Mouse (Mus musculus): Measurements from ENCODE around the gene Nudcd3. TPM values are rescaled to one million over a fixed set of nuclear protein-coding genes. Genes with fewer than 3 reads are reported as not detected.

Nudcd3 gene
- total RNA-seq, 1 experiment: 59.3 TPM

DNA sequence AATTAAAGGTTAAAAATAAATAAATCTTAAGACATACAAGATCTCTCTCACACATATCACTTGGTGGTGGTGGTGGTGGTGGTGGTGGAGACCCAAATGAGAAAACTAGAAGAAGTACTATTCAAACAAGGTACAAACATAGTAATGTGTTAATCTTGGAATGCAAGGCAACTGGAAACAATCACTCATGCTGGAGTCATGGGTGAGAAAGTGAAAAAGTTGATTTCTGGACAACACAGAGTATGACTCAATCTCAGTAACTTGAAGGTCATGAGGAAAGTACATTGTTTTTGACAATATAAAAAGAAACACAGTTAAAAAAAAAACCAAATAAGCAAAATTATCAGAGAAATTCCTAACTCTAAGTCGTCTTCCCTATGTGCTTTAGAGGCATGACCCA lies 69.6 kb downstream of the Nudcd3 start:
- Histone ChIP-seq H3K4me3 (ENCODE audit: insufficient read depth in 1 of 2, low read depth in 1 of 2, low read length in 2 of 2, poor library complexity in 1 of 2, severe bottlenecking in 1 of 2) (no peak overlapping the region), H3K9me3 (ENCODE audit: control insufficient read depth, insufficient read depth, low read depth, low read length) (no peaks in the 10 kb centered on the region), H3K4me1 (ENCODE audit: control insufficient read depth in 2 of 2, insufficient read depth in 2 of 2, low read length in 2 of 2, poor library complexity in 1 of 2) (no peaks in the 10 kb centered on the region; a peak in 1 of 4 replicates), H3K27ac (ENCODE audit: insufficient read depth, low read depth, low read length, poor library complexity, severe bottlenecking) (no peak overlapping the region), H3K9ac (ENCODE audit: insufficient read depth, low read depth, low read length, poor library complexity, severe bottlenecking) (no peak overlapping the region), H3K36me3 (ENCODE audit: control insufficient read depth, insufficient read depth, low read length, poor library complexity, severe bottlenecking) (peaks cover 2% of the 10 kb centered on the region; the same call in 1 of the 2 replicates)
- in situ Hi-C loops (cut with MboI; ENCODE audit: low sequenced_read_pairs in 2 of 2, unreplicated experiment in 2 of 2): no loop called here
- TF ChIP-seq ZNF384 (IDR thresholded peaks at IDR 0.05; ENCODE audit: low read depth, low read length): no peak
- no peak for TF ChIP-seq HCFC1 (IDR thresholded peaks at IDR 0.05; ENCODE audit: borderline replicate concordance, insufficient read depth, low read length)
- TF ChIP-seq ZC3H11A (IDR thresholded peaks at IDR 0.05; ENCODE audit: borderline replicate concordance, low read depth, low read length): no peak
- no peak for TF ChIP-seq MAFK (IDR thresholded peaks at IDR 0.05; ENCODE audit: insufficient read depth, low read depth, low read length)
- TF ChIP-seq CHD2 (IDR thresholded peaks at IDR 0.05; ENCODE audit: low read depth, low read length): no peak
- DNase-seq (ENCODE audit: low read depth, low spot score): no peak

- Histone ChIP-seq H3K9me3 (ENCODE audit: control insufficient read depth, insufficient read depth, low read depth, low read length) (no peaks in the 10 kb centered on the region), H3K4me3 (ENCODE audit: insufficient read depth in 1 of 2, low read depth in 1 of 2, low read length in 2 of 2, poor library complexity in 1 of 2, severe bottlenecking in 1 of 2) (no peak overlapping the region), H3K27ac (ENCODE audit: insufficient read depth, low read depth, low read length, poor library complexity, severe bottlenecking) (peak overlapping the region; percentile 72), H3K9ac (ENCODE audit: insufficient read depth, low read depth, low read length, poor library complexity, severe bottlenecking) (no peak overlapping the region), H3K36me3 (ENCODE audit: control insufficient read depth, insufficient read depth, low read length, poor library complexity, severe bottlenecking) (peaks cover 30% of the 10 kb centered on the region), H3K4me1 (ENCODE audit: control insufficient read depth in 2 of 2, insufficient read depth in 2 of 2, low read length in 2 of 2, poor library complexity in 1 of 2) (peaks cover 11% of the 10 kb centered on the region in 2 experiments)
- DNase-seq (ENCODE audit: low read depth, low spot score): peak; percentile 45
- in situ Hi-C loops (cut with MboI; ENCODE audit: low sequenced_read_pairs in 2 of 2, unreplicated experiment in 2 of 2): no loop called here
- TF ChIP-seq HCFC1 (IDR thresholded peaks at IDR 0.05; ENCODE audit: borderline replicate concordance, insufficient read depth, low read length) (no peak), CHD2 (IDR thresholded peaks at IDR 0.05; ENCODE audit: low read depth, low read length) (no peak), ZC3H11A (IDR thresholded peaks at IDR 0.05; ENCODE audit: borderline replicate concordance, low read depth, low read length) (no peak), ZNF384 (IDR thresholded peaks at IDR 0.05; ENCODE audit: low read depth, low read length) (no peak), MAFK (IDR thresholded peaks at IDR 0.05; ENCODE audit: insufficient read depth, low read depth, low read length) (no peak)
These were observed 76.6 kb downstream of the Nudcd3 start for GRCm38 (mm10) chr11:6123605-6124120.

GRCm38 (mm10) chr11:6122631-6123030 lies 77.6 kb downstream of the Nudcd3 start:
- no peak overlapping the region for H3K4me3 ChIP-seq (ENCODE audit: insufficient read depth in 1 of 2, low read depth in 1 of 2, low read length in 2 of 2, poor library complexity in 1 of 2, severe bottlenecking in 1 of 2)
- peaks cover 11% of the 10 kb centered on the region in 2 experiments for H3K4me1 ChIP-seq (ENCODE audit: control insufficient read depth in 2 of 2, insufficient read depth in 2 of 2, low read length in 2 of 2, poor library complexity in 1 of 2)
- no peak overlapping the region for H3K9ac ChIP-seq (ENCODE audit: insufficient read depth, low read depth, low read length, poor library complexity, severe bottlenecking)
- in situ Hi-C loops (cut with MboI; ENCODE audit: low sequenced_read_pairs in 2 of 2, unreplicated experiment in 2 of 2): no loop called here
- H3K27ac ChIP-seq (ENCODE audit: insufficient read depth, low read depth, low read length, poor library complexity, severe bottlenecking): no peak overlapping the region
- H3K36me3 ChIP-seq (ENCODE audit: control insufficient read depth, insufficient read depth, low read length, poor library complexity, severe bottlenecking): peaks cover 33% of the 10 kb centered on the region
- TF ChIP-seq ZNF384 (IDR thresholded peaks at IDR 0.05; ENCODE audit: low read depth, low read length): no peak
- TF ChIP-seq CHD2 (IDR thresholded peaks at IDR 0.05; ENCODE audit: low read depth, low read length): no peak
- no peak for TF ChIP-seq MAFK (IDR thresholded peaks at IDR 0.05; ENCODE audit: insufficient read depth, low read depth, low read length)
- TF ChIP-seq HCFC1 (IDR thresholded peaks at IDR 0.05; ENCODE audit: borderline replicate concordance, insufficient read depth, low read length): no peak
- TF ChIP-seq ZC3H11A (IDR thresholded peaks at IDR 0.05; ENCODE audit: borderline replicate concordance, low read depth, low read length): no peak
- no peaks in the 10 kb centered on the region for H3K9me3 ChIP-seq (ENCODE audit: control insufficient read depth, insufficient read depth, low read depth, low read length)
- DNase-seq (ENCODE audit: low read depth, low spot score): no peak

GRCm38 (mm10) chr11:6120596-6120995 lies 79.6 kb downstream of the Nudcd3 start:
- Histone ChIP-seq H3K9ac (ENCODE audit: insufficient read depth, low read depth, low read length, poor library complexity, severe bottlenecking) (no peak overlapping the region), H3K9me3 (ENCODE audit: control insufficient read depth, insufficient read depth, low read depth, low read length) (no peaks in the 10 kb centered on the region), H3K4me3 (ENCODE audit: insufficient read depth in 1 of 2, low read depth in 1 of 2, low read length in 2 of 2, poor library complexity in 1 of 2, severe bottlenecking in 1 of 2) (no peak overlapping the region), H3K27ac (ENCODE audit: insufficient read depth, low read depth, low read length, poor library complexity, severe bottlenecking) (no peak overlapping the region), H3K4me1 (ENCODE audit: control insufficient read depth in 2 of 2, insufficient read depth in 2 of 2, low read length in 2 of 2, poor library complexity in 1 of 2) (peaks cover 11% of the 10 kb centered on the region in 2 experiments), H3K36me3 (ENCODE audit: control insufficient read depth, insufficient read depth, low read length, poor library complexity, severe bottlenecking) (peaks cover 33% of the 10 kb centered on the region)
- DNase-seq (ENCODE audit: low read depth, low spot score): no peak
- in situ Hi-C loops (cut with MboI; ENCODE audit: low sequenced_read_pairs in 2 of 2, unreplicated experiment in 2 of 2): no loop called here
- TF ChIP-seq CHD2 (IDR thresholded peaks at IDR 0.05; ENCODE audit: low read depth, low read length): no peak
- TF ChIP-seq HCFC1 (IDR thresholded peaks at IDR 0.05; ENCODE audit: borderline replicate concordance, insufficient read depth, low read length): no peak
- no peak for TF ChIP-seq ZNF384 (IDR thresholded peaks at IDR 0.05; ENCODE audit: low read depth, low read length)
- no peak for TF ChIP-seq ZC3H11A (IDR thresholded peaks at IDR 0.05; ENCODE audit: borderline replicate concordance, low read depth, low read length)
- no peak for TF ChIP-seq MAFK (IDR thresholded peaks at IDR 0.05; ENCODE audit: insufficient read depth, low read depth, low read length)
